9 mouse cellular contexts compared by ENCODE assay signal in the genomic region with DNA sequence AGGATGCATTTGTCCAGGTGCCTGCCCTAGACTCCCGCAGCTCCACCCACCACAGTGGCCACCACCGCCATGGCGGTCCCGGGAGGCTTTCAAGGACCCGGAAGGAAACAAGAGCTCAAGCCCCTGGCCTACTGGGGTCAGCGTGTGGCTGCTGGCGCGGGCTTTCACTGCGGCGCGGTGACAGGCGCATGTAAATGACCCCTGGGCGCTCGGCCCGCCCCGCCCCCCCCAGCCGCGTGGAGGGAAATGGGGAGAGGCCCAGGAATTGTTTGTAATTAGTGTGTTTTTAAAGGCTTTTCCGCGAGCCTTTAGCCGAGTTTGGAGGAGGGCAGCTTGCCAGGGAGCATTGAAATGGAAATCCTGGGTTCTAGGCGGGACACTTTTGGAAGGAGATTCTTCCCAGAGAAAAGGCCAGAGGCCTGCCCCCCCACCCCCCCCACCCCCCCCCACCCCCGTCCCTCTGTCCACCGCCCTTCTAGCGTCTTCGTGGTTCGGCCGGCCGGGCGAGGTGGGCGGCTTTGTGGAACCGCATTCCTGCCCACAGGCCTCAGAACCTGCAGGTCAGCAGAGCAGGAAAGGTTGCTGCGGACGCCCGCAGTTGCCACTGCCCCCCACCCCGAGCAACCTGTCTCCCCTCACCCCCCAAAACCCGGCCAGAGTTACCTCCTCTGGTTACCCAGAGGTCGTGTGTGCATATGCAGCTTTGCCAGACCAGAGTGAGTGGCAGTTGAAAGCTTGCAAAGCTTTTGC. TPM values are rescaled to one million over a fixed set of nuclear protein-coding genes. Genes with fewer than 3 reads are reported as not detected.
A peak's percentile ranks its signal among the peaks of the same experiment; 100 is the strongest.
DNase-seq lines count a peak whose midpoint lies in the region; ATAC-seq and TF ChIP-seq lines count a peak whose summit lies in the region.
"Had no signal": no experiment of that assay in that cellular context is flagged by ENCODE, and none has a peak within 500 bp of the region (broad histone marks: within the 10 kb centered on the region; RNA-seq: fewer than 3 reads in every experiment).

No protein-coding gene starts in this region.

- H3K4me2 ChIP-seq in intestine, embryonic 15.5 days (replicated peaks): peak overlapping the region; percentile 46
- H3K4me2 ChIP-seq: liver, embryonic 13.5 days had no signal

- TF ChIP-seq CTCF in gastrocnemius, adult 2 months (IDR thresholded peaks at IDR 0.05): no peak

- no peak overlapping the region for H3K9ac ChIP-seq in intestine, embryonic 15.5 days
- H3K9ac ChIP-seq: liver, embryonic 13.5 days had no signal

- ATAC-seq in intestine, embryonic 15.5 days: peak; percentile 65

- H3K36me3 ChIP-seq in intestine, embryonic 15.5 days: no peaks in the 10 kb centered on the region
- H3K36me3 ChIP-seq: liver, embryonic 13.5 days had no signal

- H3K27ac ChIP-seq in gastrocnemius, adult 2 months: no peak overlapping the region; the same call in 1 of the 2 replicates
- H3K27ac ChIP-seq in intestine, embryonic 15.5 days: peak overlapping the region; percentile 67; the same call in 1 of the 2 replicates
- H3K27ac ChIP-seq: liver, embryonic 13.5 days had no signal

- no peak for DNase-seq in gastrocnemius, adult 2 months
- DNase-seq in gastrocnemius, adult 8-10 months (ENCODE audit: low spot score in 2 of 2): no peak
- DNase-seq in embryo, embryonic 11 days: peak; percentile 53
- DNase-seq in lung, postnatal 4 days: peak; percentile 22 to 60
- DNase-seq in cerebellum, adult 11-12 months: no peak
- DNase-seq in adrenal gland, postnatal 14 days: no peak
- no peak for DNase-seq in cerebellum, adult 11 months
- DNase-seq: liver, embryonic 13.5 days had no signal

- intact Hi-C loops in gastrocnemius, adult 2 months (cut with DNase I): no loop called here

- 27% methylated on average over 35 of the region's 38 CpGs for WGBS in intestine, embryonic 15.5 days

- H3K4me1 ChIP-seq in intestine, embryonic 15.5 days (replicated peaks): peaks cover 2% of the 10 kb centered on the region; the same call in 1 of the 2 replicates
- H3K4me1 ChIP-seq: liver, embryonic 13.5 days had no signal

- no peaks in the 10 kb centered on the region for H3K9me3 ChIP-seq in intestine, embryonic 15.5 days
- H3K9me3 ChIP-seq: liver, embryonic 13.5 days had no signal

- H3K27me3 ChIP-seq in intestine, embryonic 15.5 days (replicated peaks): 0 out of 2 replicates have a peak, but pooled peaks cover 2% of the 10 kb centered on the region

- H3K4me3 ChIP-seq in gastrocnemius, adult 2 months: peak overlapping the region; percentile 48
- H3K4me3 ChIP-seq in intestine, embryonic 15.5 days (replicated peaks): no peak overlapping the region
- H3K4me3 ChIP-seq: liver, embryonic 13.5 days had no signal

RNA-seq across cellular contexts. Expression of a gene that starts 28.1 kb away (rescaled TPM):
- total RNA-seq in gastrocnemius, adult 2 months (2021): 10 to 100 TPM; 12.9 to 16.7 TPM
- 10 to 100 TPM; 10.5 to 14.9 (median 13.6) TPM for total RNA-seq in gastrocnemius, adult 8-10 months (2022)
- polyA plus RNA-seq in intestine, embryonic 15.5 days (2015; fragmentation: Nextera tagmentation; extraction: Ambion mirVana): 152 and 158 TPM in 2 replicates
- total RNA-seq in adrenal gland, postnatal 14 days (2021): 99.7 and 108 TPM in 2 replicates

Comparison
In these comparisons a context has a peak if more than half of its experiments do, and no peak if none do; other contexts are left out.
1. DNase-seq: peak in embryo, embryonic 11 days (single experiment) and lung, postnatal 4 days (2 of 2); none in gastrocnemius, adult 2 months (single experiment), gastrocnemius, adult 8-10 months (0 of 2), cerebellum, adult 11-12 months (single experiment), adrenal gland, postnatal 14 days (single experiment) and cerebellum, adult 11 months (single experiment).